In the genomic region with DNA sequence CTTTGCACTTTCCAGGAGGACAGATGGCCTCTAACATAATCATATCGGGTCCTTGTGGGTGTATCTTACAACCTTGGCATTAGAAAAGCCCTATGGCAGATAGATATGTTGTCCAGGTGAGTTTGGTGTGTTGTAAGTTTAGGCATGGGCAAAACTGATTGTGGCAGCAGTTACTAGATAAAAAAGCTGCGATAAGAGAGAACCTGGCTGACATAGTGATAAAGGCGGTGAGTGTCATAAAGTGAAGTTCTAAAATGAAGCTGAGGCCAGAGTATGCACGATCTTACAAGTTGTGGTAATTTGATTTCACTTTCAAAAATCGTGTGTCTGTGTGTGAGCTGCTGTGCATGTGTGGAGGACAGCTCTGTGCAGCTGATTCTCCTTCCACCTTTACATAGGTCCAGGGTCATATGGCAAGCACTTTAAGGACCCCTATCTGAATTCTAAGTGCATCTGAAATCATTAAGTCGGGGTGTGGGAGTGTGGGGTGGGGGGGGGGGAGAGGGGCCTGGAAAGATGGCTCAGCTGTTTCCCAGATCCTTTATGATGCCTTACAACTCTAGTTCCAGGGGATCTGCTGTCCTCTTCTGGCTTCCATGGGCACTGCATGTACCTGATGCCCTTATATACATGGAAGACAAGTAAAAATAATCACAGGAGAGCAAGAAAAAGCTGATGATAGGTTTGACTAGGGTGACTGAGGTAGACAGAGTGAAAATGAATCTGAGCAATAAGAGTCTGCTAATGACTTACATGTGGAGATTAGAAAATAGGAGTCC, we compare ENCODE assay signal across 9 mouse cellular contexts. TPM values are rescaled to one million over a fixed set of nuclear protein-coding genes. Genes with fewer than 3 reads are reported as not detected.
DNase-seq lines count a peak whose midpoint lies in the region; ATAC-seq lines count a peak whose summit lies in the region.
"Had no signal": no experiment of that assay in that cellular context is flagged by ENCODE, and none has a peak within 500 bp of the region (broad histone marks: within the 10 kb centered on the region; RNA-seq: fewer than 3 reads in every experiment).

No protein-coding gene starts in this region.

- H3K27ac ChIP-seq in heart, embryonic 15.5 days: no peak overlapping the region
- H3K27ac ChIP-seq: heart, embryonic 13.5 days had no signal

- no peak overlapping the region for H3K4me3 ChIP-seq in heart, embryonic 15.5 days
- H3K4me3 ChIP-seq: heart, embryonic 13.5 days had no signal

- peaks cover 12% of the 10 kb centered on the region for H3K4me1 ChIP-seq in heart, embryonic 15.5 days (replicated peaks)

- no peak overlapping the region for H3K4me2 ChIP-seq in heart, embryonic 15.5 days
- H3K4me2 ChIP-seq: heart, embryonic 13.5 days had no signal

- peak; percentile 46 for DNase-seq in cerebellum, adult 9-10 months
- no peak for DNase-seq in cerebellum, adult 11 months
- peak; percentile 44 for DNase-seq in ovary, postnatal 36 days (ENCODE audit: low spot score)
- no peak for DNase-seq in ovary, adult 18-20 months (ENCODE audit: low spot score)
- DNase-seq in kidney, postnatal 36 days: peak; percentile 61 to 81
- peak; percentile 37 for DNase-seq in naive thymus-derived CD4-positive, alpha-beta T cell, adult 2 months (ENCODE audit: low read depth)
- DNase-seq in urinary bladder, adult 2 months (ENCODE audit: low spot score): no peak

- no peaks in the 10 kb centered on the region for H3K9me3 ChIP-seq in heart, embryonic 15.5 days (replicated peaks)
- H3K9me3 ChIP-seq: heart, embryonic 13.5 days had no signal

- ATAC-seq in heart, embryonic 15.5 days (replicated peaks; ENCODE audit: insufficient number of reproducible peaks, insufficient read depth, low FRiP score, low read depth): 0 out of 2 replicates have a peak, but pooled peaks have one; percentile 53

- no peaks in the 10 kb centered on the region for H3K27me3 ChIP-seq in heart, embryonic 15.5 days
- H3K27me3 ChIP-seq: heart, embryonic 13.5 days had no signal

- H3K9ac ChIP-seq in heart, embryonic 15.5 days: no peak overlapping the region
- H3K9ac ChIP-seq: heart, embryonic 13.5 days had no signal

- no peaks in the 10 kb centered on the region for H3K36me3 ChIP-seq in heart, embryonic 15.5 days
- H3K36me3 ChIP-seq: heart, embryonic 13.5 days had no signal

- 59% methylated on average over 6 of the region's 6 CpGs for WGBS in heart, embryonic 15.5 days

RNA-seq across cellular contexts. Expression of a gene that starts 6.8 kb away (rescaled TPM):
- polyA plus RNA-seq in heart, embryonic 15.5 days (2015; fragmentation: Nextera tagmentation; extraction: Ambion mirVana): 49.9 and 50.2 TPM in 2 replicates
- polyA plus RNA-seq in urinary bladder, adult 2 months (2012; rRNA removed): 50.6 and 55.6 TPM in 2 replicates

RNA-seq across cellular contexts. Expression of a gene that starts 17.6 kb away (rescaled TPM):
- polyA plus RNA-seq in heart, embryonic 15.5 days (2015; fragmentation: Nextera tagmentation; extraction: Ambion mirVana): 3.5 and 4.1 TPM in 2 replicates
- polyA plus RNA-seq in urinary bladder, adult 2 months (2012; rRNA removed): 77.1 and 90.8 TPM in 2 replicates

RNA-seq across cellular contexts. Expression of a gene that starts 38.1 kb away (rescaled TPM):
- polyA plus RNA-seq in heart, embryonic 15.5 days (2015; fragmentation: Nextera tagmentation; extraction: Ambion mirVana): 0.35 TPM in 1 of 2 replicates, not detected in the other
- polyA plus RNA-seq in urinary bladder, adult 2 months (2012; rRNA removed): not detected in 2 replicates
- polyA plus RNA-seq: heart, embryonic 13.5 days had no signal

Comparison
In these comparisons a context has a peak if more than half of its experiments do, and no peak if none do; other contexts are left out.
1. DNase-seq: peak in cerebellum, adult 9-10 months (single experiment), ovary, postnatal 36 days (single experiment), kidney, postnatal 36 days (2 of 2) and naive thymus-derived CD4-positive, alpha-beta T cell, adult 2 months (single experiment); none in cerebellum, adult 11 months (single experiment), ovary, adult 18-20 months (single experiment) and urinary bladder, adult 2 months (single experiment).
2. RNA of a gene that starts 17.6 kb away (polyA plus RNA-seq): 77.1 to 90.8 TPM in urinary bladder, adult 2 months; 3.5 to 4.1 TPM in heart, embryonic 15.5 days; every median in the first group is over 10 times any median in the second.